Mouse (Mus musculus): ENCODE results near the gene Mvd. TPM values are rescaled to one million over a fixed set of nuclear protein-coding genes. Genes with fewer than 3 reads are reported as not detected.

The Mvd gene
- total RNA-seq, 2 experiments from 2014 or later = 3.2 to 3.4 TPM

DNA sequence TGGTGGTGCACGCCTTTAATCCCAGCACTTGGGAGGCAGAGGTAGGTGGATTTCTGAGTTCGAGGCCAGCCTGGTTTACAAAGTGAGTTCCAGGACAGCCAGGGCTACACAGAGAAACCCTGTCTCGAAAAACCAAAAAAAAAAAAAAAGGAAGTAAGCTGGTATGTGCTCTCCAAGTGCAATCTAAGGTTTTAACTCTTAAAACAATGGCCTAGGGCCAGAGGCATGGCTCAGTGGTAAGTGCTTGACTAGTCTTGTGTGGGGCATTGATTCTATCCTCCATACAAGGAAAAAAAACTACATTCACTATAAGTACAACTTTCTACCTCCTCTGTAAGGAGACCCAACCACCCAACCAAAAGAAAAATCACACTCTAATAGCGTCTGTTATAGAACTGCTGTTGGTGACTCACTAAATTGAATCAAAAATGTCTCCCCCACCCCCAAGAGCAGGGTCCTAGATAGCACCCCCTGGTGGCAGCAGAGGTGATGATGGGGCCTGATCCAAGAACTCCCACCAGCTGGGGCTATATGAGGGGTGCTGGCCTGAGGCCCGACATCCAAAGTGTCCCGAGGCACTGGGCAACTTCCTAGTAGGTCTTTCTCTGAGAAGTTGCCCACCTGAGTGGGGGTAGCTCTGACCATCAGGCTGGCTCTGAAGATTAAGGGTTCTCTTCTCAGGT, 16.1 kb upstream of the Mvd start:
- ATAC-seq (replicated peaks; ENCODE audit: poor library complexity) = no peak

DNA sequence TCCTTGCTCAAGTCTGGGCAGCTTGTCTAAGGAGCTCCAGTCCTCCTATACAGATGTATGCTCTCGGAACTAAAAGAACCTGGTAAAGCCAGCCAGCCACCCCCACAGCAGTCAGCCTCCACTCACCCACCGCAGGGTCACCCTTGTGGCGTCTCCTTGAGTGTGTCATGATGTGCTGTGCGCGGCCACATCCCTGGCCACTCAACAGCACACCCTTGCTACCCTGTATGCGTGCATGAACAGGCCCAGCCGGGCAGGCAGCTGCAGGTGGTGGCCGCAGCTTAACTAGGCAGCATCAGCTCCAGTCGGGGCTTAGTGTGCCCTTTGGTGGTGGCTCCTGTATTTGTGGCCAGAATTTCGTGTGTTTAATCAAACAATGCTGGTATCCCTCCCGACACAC, 13.9 kb upstream of the Mvd start:
- ATAC-seq (replicated peaks; ENCODE audit: poor library complexity) = no peak

DNA sequence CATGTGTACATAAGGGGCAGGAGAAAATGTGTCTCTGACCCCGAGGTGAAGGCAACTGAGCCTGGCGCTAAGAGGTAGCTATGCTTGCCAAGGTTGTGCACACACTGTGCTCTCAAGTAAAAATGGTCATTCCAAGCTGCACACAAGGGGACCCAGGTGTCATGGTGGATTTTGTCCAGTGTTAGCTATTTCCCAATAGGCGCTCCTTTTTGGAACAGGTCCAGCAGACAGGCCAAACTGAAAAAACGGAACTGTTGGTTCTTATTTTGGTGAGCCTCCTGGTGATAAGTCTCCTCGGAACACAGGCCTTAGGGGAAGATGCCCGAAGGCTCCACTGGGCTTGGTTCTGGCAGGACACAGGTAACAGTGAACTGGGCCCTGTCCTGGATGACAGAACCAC, 11.2 kb upstream of the Mvd start:
- peak; percentile 50 for ATAC-seq (replicated peaks; ENCODE audit: poor library complexity)

DNA sequence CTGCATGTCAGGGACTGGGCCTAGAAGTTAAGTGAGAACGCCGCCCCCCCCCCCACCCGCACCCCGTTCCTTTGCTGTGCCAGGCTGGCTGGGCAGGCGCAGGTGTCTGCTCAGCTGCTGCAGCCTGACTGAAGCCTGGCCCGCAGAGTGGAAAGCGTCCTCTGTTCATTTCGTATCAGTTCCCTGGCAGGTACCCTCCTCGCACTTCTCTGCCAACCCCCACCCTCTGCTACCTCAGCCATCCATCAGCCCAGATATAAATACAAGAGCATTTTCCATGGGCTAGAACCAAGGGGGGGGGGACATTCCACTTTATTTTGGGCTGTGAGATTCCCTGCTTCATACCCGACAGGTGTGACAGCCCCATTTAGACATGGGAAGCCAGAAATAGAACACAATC, 8.9 kb upstream of the Mvd start:
- no peak for ATAC-seq (replicated peaks; ENCODE audit: poor library complexity)

DNA sequence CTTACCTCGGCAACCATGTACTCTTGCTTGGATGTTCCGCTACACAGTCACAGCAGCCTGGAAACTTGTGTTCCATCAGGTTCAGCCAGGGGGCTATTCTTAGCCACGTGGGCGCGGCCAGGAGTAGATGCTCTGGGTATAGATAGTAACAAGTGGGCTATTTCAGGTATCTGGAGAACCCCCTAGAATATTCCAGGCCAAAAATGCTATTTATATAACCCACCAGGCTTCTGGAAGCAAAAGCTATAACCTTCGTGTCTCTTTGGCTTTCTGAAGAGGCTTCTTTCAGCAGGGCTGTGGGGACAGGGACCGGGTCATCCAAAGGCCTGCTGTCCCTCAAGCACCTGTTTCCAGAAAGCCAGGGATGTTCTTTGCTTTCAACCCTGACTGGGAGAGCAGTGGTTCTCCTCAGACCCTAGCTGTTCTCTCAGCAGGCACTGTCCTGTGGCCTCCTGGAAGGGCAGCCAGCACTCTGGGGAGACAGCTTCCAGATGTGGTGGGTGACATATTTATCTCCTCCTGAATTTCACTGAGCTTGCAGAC, 8.0 kb upstream of the Mvd start:
- no peak for ATAC-seq (replicated peaks; ENCODE audit: poor library complexity)

DNA sequence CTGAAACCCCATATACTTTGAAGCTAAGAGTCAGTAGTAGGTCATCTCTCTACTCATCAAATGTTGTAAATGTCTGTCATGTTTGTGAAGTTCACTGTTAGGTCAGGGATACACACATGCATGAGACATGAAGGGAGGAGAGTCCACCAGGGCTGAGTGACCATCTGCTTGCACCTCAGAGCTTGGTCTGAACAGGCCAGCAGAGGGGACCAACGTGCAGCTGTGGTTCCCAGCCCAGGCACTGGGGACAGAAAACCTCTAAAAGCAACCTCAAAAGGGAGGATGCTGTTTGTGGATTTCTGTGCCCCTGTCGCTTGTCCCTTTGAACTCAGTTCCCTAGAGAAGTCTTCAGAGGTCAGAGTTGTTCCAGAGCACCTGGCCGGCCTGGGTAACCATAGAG, 2.0 kb upstream of the Mvd start:
- ATAC-seq (replicated peaks; ENCODE audit: poor library complexity) = no peak

DNA sequence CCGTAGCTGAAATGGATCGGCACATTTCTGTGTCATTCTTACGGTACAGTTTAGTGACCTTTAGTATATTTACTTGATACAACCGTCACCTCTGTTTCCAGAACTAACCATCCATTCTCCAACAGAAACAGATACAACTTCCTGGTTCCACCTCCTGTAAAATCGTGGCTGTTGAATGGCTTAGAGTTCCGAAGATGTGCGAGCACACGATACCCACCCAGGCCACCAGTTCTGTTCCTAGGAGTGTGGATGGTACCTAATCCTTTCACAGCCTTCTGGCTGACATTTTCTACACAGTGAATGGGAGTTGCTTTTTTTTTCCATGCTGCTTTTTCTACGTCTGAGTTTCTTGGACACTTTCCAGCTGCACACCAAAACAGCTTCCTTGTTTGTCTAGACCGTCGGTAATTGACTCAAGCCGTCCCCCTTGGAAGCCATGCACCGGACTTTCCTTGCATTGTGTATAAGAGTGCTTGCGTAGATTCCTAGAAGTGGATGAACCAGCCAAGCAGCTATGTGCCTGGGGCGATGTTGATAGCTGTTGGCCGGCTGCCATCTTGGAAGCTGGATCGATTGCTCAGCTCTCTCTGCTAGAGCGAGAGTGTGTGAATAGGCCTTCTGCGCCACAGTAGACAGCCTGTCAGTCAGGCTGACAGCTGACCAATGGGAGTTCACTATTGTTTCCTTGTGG, 981 bp upstream of the Mvd start:
- ATAC-seq (replicated peaks; ENCODE audit: poor library complexity) = peak; percentile 67

DNA sequence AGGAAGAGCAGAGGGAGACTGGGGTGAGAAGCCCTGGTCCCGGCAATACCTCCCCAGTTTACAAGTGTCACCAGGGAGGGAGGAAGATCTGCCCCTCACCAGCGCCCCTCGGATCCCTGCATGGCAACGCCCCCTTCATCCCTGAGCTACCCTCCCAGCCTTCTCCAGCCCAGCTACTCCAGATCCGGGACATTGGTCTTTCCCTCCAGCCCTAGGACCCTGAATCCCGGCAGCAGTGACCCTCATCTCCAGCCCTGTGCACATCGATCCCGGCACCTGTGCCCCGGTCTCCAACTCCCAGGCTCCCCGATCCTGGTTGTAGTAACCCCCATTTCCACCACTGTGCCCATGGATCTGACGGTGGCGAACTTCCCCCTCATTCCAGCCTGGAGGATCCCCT, 441 bp downstream of the Mvd start:
- no peak for ATAC-seq (replicated peaks; ENCODE audit: poor library complexity)

DNA sequence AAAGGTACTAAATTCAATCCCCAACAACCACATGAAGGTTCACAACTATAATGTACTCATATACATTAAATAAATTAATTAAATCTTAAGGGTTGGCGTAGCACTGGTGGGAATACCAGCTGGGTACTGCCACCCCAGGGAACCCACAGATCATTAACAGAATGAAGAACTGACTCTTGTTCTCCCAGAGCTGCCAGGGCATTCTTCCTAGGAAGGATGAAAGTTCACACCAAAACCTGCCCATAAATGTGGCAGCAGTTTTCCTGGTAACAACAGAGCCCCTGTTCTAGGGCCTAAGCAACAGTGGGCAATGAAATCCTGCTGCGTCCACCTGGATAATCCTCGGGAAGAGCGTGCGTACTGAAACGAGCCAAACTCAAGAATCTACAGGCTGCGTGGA, 866 bp downstream of the Mvd start:
- no peak for ATAC-seq (replicated peaks; ENCODE audit: poor library complexity)

DNA sequence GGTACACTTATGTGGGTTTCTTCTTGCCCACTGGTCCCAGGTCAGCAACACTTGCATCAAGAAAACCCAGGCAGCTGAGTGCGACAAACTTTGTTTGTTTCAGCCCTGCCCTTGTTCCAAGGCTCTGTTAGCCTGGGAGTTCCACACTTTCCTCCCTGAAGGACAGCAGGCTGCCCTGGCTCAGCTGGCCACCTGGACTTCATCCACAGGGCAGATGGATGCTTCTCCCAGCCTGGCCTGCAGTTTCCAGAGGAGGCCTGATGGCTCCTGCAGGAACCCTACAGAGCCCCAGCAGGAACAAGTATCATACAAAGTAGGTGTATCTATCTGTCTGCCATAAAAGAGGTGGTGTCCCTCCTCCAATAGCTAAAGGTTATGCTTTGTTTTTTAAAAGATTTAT, 1.9 kb downstream of the Mvd start:
- ATAC-seq (replicated peaks; ENCODE audit: poor library complexity) = no peak

DNA sequence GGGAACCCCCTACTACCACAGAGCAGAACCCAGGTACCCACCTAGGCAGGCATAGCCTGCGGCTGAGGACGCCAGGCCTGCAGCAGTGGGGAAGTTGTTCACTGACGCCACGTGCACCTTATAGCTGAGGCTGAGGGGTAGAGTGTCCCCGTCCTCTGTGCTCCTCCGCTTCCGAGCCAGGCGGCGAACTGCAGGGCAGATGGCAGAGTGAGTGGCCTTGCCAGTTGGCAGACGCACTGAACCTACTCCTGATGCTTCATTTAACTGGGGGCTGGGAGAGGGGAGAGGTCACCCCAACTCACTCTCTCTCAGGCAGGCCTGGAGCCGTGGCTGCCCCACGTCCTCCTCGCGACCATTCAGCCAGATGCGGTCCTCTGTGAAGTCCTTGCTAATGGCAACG, 3.9 kb downstream of the Mvd start:
- no peak for ATAC-seq (replicated peaks; ENCODE audit: poor library complexity)

DNA sequence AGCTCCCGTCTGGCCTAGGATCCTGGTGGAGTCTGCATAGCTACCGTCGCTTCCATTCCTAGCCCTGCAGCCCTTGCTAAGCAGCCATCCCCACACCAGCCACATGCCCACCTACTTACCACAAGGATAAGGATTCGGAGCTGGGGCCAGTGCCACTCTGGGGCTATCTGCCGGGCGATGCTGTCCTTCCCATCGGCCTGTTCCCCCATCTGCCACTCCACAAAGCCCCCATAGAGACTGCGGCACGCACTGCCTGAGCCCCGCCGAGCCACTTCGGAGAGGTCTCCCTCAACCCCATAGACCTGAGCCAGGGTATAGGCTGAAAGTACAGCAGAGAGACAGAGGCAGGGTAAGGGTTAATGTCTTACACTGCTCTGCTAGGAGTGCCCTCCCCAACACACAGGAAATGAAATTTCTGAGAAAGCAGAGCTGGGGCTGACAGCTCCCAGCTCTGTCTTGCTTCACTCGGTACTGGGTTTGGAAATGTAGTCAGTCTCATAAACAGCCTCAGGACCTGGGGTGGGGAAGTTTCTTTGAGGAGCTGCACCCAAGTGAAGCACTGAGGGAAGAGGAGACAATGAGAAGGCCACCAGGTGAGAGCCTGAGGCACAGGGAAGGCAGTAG, 5.4 kb downstream of the Mvd start:
- peak; percentile 63 for ATAC-seq (replicated peaks; ENCODE audit: poor library complexity)

DNA sequence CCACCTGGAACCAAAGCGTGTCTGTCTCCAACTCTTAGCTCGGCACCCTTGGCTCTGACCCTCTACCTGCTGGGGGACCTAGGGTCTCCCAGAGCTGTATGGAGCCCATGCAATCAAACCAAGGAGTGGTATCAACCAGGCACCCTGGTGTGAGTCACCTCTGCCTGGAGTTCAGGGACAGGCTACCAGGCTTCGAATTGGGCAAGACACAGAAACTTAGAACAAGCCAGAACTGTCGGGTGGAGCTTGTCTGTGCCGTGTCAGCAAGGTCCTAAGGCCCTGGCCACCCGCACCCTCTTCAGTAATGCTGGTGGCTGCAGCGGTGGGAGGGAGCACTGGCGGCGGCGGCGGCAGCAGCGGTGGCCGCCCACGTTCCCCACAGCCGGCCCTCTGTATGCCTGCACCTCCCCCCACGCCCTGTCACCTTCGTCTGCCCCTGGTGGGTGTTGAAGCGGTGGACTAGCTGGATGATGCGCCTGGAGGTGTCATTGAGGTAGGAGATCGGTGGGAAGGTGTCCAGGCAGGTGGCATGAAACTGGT, 6.6 kb downstream of the Mvd start:
- no peak for ATAC-seq (replicated peaks; ENCODE audit: poor library complexity)

DNA sequence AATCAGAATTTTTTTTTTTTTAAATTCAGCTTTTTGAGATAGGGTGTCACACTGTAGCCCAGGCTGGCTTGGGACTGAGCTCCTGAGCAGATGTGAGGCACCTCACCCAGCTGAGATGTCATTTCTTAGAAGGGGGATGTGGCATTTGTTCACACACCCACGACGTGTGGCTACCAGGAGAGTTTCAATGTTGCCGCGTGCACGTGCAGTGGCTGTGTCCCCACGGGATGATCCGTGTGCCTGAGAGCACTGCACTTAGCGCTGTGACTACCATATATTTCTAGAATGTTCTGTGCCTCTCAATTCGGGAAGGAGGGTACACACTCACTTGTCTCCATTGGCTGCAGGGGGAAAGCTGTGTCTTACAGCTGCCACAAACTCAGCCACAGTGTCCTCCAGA, 7.1 kb downstream of the Mvd start:
- no peak for ATAC-seq (replicated peaks; ENCODE audit: poor library complexity)

DNA sequence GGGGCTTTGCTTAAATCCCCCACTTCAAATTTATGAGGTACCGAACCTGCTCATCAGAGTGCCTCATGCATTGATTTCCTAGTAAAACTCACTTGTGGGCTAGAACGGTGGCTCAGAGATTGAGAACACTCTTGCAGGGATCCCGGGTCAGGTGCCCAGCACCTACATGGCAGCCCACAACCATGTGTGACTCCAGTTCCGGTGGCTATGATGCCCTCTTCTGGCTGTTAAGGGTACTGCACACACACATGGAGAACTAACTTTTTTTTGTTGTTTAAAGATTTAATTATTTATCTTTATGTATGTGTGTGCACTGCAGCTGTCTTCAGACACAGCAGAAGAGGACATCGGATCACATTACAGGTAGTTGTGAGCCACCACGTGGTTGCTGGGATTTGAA, 7.8 kb downstream of the Mvd start:
- no peak for ATAC-seq (replicated peaks; ENCODE audit: poor library complexity)

DNA sequence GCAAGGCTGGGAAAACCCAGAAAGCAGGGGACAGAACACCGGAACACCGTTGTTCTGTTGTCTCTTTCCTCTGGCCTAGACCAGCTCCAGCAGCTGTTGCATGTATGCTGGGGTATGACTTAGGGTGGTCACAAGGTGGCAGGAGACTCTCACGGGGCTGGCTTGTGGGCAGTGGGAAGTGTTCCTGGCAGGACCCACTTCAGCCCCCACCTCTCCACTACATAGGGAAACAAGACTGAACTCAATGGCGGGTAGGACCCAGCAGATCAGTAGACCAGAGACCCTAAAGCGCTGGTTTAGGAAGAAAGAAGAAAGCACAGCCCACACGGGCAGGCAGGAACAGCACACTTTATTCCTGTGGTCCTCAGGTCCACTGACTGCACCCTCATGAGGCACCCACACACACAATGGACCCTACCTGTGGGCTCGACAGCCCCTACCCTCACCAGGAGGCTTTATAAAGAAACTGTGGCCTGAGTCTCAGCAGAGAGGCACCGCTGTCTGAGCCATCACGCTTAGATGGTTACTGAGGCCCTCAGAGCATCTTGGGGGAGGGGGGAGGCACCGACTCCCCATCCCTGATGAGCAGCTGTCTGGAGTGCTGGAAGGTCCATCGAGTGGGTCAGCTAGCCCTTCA, 9.8 kb downstream of the Mvd start:
- ATAC-seq (replicated peaks; ENCODE audit: poor library complexity) = peak; percentile 25; the same call in 1 of the 2 replicates

DNA sequence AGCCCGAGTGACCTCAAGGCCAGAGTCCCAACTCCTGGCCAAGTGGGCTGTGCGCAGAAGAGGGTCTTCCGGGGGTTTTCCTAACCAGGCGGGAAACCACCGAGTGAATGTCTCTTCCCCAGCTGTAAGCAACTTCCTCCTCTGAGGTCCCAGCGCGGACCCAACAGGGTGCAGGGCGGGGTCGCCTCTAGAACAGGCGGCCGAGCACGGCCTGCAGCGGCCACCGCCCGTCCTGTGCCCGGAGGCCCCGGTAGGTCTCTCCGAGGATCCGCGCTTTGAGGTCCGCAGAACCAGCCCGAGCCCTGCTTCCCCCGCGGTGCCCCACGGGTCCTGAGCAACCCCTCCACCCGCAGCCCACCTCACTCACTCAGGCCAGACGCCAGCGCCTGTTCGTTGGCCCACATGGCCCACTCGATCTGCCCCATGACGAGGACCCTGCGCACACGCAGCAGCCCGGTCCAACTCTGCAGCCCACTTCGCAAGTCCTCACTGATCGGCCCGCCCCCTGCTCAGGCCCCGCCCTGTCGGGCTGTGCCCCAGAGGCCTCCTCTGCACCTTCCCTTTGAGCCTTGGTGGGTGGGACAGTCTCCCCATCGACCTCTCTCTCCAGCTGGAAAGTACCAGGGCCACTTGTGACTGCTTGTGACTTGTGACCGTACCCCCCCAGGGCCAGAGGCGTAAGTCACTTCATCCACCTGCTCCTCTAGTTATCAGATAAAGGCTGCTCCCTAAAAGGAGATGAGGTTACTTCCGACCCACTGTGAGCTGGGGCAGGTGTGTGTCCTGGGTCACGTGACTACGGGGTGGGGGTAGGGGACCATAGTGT, 10.6 kb downstream of the Mvd start, which contains the start of gene Cyba:
TSS of gene Cyba (minus strand) at position 488 of the 826 bp plus-strand sequence.
- peak; percentile 56 for ATAC-seq (replicated peaks; ENCODE audit: poor library complexity)

DNA sequence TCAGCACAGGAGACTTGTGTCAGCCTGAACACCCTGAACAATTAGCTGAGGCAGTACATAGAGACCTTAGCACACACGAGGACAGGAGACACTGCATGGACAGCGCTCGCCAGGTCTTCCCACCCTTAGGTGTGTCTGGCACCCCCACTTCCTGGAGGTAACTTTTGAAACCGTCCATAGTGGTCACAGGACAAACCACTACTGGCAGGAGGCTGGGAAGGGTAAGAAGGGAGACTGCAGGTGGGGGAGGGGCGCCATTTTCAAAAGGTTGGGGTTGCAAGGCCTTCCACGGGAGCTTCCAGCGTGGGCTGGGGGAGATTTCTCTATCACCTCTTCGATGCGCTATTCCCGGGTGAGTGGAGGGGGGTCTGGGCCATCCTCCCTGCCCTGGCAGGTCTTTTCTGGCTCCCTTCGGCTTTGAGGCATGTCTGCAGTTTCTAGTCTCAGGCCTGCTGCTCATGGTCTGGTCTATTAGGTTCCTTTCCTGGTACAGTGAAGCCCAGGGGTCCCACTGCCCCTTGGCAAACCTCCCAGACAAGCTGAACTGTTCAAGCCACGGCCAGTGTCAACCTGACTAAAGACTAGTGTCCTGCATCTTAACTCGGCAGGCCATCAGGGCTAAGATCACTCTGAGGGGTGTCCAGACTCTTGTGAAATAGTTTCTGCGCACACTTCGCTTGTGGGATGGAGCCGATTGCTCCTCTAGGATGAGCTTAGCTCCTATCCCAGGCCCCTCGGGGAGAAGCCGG, 11.4 kb downstream of the Mvd start:
- no peak for ATAC-seq (replicated peaks; ENCODE audit: poor library complexity)

DNA sequence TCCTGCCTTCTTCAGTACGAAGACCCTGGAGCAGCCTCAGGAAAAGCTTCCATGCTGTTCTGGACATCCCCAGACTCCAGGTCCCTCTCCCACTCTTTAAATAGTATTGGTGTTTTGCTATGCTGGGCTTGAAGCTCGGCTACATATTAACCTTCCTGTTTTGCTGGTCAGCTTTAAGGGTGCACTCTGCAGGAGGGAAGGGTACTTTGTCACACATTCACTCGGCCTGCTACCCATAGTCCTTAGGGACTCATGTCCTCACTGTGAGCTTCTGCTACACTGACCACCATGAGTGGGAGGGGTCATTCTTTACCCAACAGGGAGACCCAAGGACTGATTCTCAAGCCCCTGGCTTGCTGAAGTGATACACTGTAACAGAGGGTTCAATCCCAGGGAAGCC, 12.6 kb downstream of the Mvd start:
- no peak for ATAC-seq (replicated peaks; ENCODE audit: poor library complexity)
